Mouse (Mus musculus) heart, embryonic 15.5 days (tissue): ENCODE measurements around the gene 9930021J03Rik. TPM values are rescaled to one million over a fixed set of nuclear protein-coding genes. Genes with fewer than 3 reads are reported as not detected.

Experiments used
- ATAC-seq: fragments of 200-750 bp; cut with Nextera tagmentation; replicated peaks from 2 replicates; pipeline ENCODE4 v1.8.0; 2017; ENCODE audit warnings: low read depth, moderate TSS enrichment; ENCODE audit not compliant: insufficient number of reproducible peaks, insufficient read depth, low FRiP score
- H3K27ac ChIP-seq: fragments of 300-500 bp; sonication (generic); 2 replicates; pipeline ENCODE4 v1.5.1; 2015; ENCODE audit warnings: mild to moderate bottlenecking, inconsistent platforms
- H3K27me3 ChIP-seq: fragments of 300-500 bp; sonication (generic); 2 replicates; pipeline ENCODE4 v1.6.1; 2015; ENCODE audit warnings: inconsistent platforms
- H3K36me3 ChIP-seq: fragments of 300-500 bp; sonication (generic); 2 replicates; pipeline ENCODE4 v1.6.1; 2015; ENCODE audit warnings: mild to moderate bottlenecking, inconsistent platforms
- H3K4me1 ChIP-seq: fragments of 300-500 bp; sonication (generic); replicated peaks from 2 replicates; pipeline ENCODE4 v1.6.1; 2015; ENCODE audit warnings: inconsistent platforms
- H3K4me2 ChIP-seq: fragments of 300-500 bp; sonication (generic); 2 replicates; pipeline ENCODE4 v1.6.1; 2015; ENCODE audit warnings: inconsistent platforms, mild to moderate bottlenecking, moderate library complexity
- H3K4me3 ChIP-seq: fragments of 300-500 bp; sonication (generic); 2 replicates; pipeline ENCODE4 v1.5.1; 2015; ENCODE audit warnings: mild to moderate bottlenecking, inconsistent platforms
- H3K9ac ChIP-seq: fragments of 300-500 bp; sonication (generic); 2 replicates; pipeline ENCODE4 v1.6.1; 2015; ENCODE audit warnings: mild to moderate bottlenecking, inconsistent platforms
- H3K9me3 ChIP-seq: fragments of 300-500 bp; sonication (generic); replicated peaks from 2 replicates; pipeline ENCODE4 v1.6.1; 2016; ENCODE audit warnings: inconsistent platforms
- WGBS: fragments of 180-500 bp; shearing (Covaris S2); methylation state at CpG from one replicate; pipeline ENCODE4 v1.1.7; 2015; ENCODE audit warnings: mixed read lengths; 5-methylcytosine and 5-hydroxymethylcytosine counted together
- polyA plus RNA-seq: library from polyadenylated mRNA; unstranded; fragments of >200 nt; fragmentation: Nextera tagmentation; extraction: Ambion mirVana; gene quantifications from 2 replicates; pipeline ENCODE4 v1.2.1, GENCODE M21; 2015

Gene 9930021J03Rik
- polyA plus RNA-seq, 1 experiment from 2014 or later = 2.6 TPM

- WGBS = 49% methylated on average over 3 of the region's 3 CpGs
- H3K27ac ChIP-seq = no peak overlapping the region
- no peak for ATAC-seq
These were observed 29.7 kb upstream of the 9930021J03Rik start for GRCm38 (mm10) chr19:29835364-29836034.

GRCm38 (mm10) chr19:29830911-29831310 lies 25.1 kb upstream of the 9930021J03Rik start:
- Histone ChIP-seq H3K9ac (no peak overlapping the region), H3K4me1 (no peaks in the 10 kb centered on the region), H3K4me3 (no peak overlapping the region), H3K4me2 (no peak overlapping the region), H3K36me3 (no peaks in the 10 kb centered on the region), H3K27ac (no peak overlapping the region), H3K27me3 (no peaks in the 10 kb centered on the region), H3K9me3 (no peaks in the 10 kb centered on the region)
- no peak for ATAC-seq
- 69% methylated on average over 2 of the region's 2 CpGs for WGBS

More at GRCm38 (mm10) chr19:29835364-29836034, 29.7 kb upstream of the 9930021J03Rik start:
- H3K4me3 ChIP-seq = no peak overlapping the region
- H3K4me1 ChIP-seq = no peaks in the 10 kb centered on the region
- no peaks in the 10 kb centered on the region for H3K9me3 ChIP-seq
- H3K9ac ChIP-seq = no peak overlapping the region
- H3K36me3 ChIP-seq = no peaks in the 10 kb centered on the region
- no peaks in the 10 kb centered on the region for H3K27me3 ChIP-seq
- H3K4me2 ChIP-seq = no peak overlapping the region

- Histone ChIP-seq H3K4me1 (no peaks in the 10 kb centered on the region), H3K4me2 (no peak overlapping the region), H3K9me3 (no peaks in the 10 kb centered on the region), H3K27ac (no peak overlapping the region), H3K9ac (no peak overlapping the region), H3K4me3 (no peak overlapping the region), H3K27me3 (no peaks in the 10 kb centered on the region), H3K36me3 (no peaks in the 10 kb centered on the region)
- WGBS = 65% methylated on average over 5 of the region's 5 CpGs
- no peak for ATAC-seq
These were observed 22.8 kb upstream of the 9930021J03Rik start for GRCm38 (mm10) chr19:29828558-29828957.

- Histone ChIP-seq H3K4me2 (no peak overlapping the region), H3K27ac (no peak overlapping the region), H3K27me3 (no peaks in the 10 kb centered on the region), H3K4me3 (no peak overlapping the region), H3K9ac (no peak overlapping the region), H3K9me3 (no peaks in the 10 kb centered on the region), H3K36me3 (no peaks in the 10 kb centered on the region), H3K4me1 (no peaks in the 10 kb centered on the region)
- ATAC-seq = 0 out of 2 replicates have a peak, but pooled peaks have one; percentile 55
- WGBS = 67% methylated on average over 1 of the region's 1 CpGs
These were observed 20.9 kb upstream of the 9930021J03Rik start for GRCm38 (mm10) chr19:29826686-29827085.

GRCm38 (mm10) chr19:29825003-29825402 lies 19.2 kb upstream of the 9930021J03Rik start:
- Histone ChIP-seq H3K4me3 (no peak overlapping the region), H3K27ac (no peak overlapping the region), H3K4me2 (no peak overlapping the region), H3K9me3 (no peaks in the 10 kb centered on the region), H3K4me1 (no peaks in the 10 kb centered on the region), H3K36me3 (no peaks in the 10 kb centered on the region), H3K9ac (no peak overlapping the region), H3K27me3 (no peaks in the 10 kb centered on the region)
- no peak for ATAC-seq
- 40% methylated on average over 2 of the region's 2 CpGs for WGBS

- Histone ChIP-seq H3K4me1 (no peaks in the 10 kb centered on the region), H3K27me3 (no peaks in the 10 kb centered on the region), H3K36me3 (no peaks in the 10 kb centered on the region), H3K4me3 (no peak overlapping the region), H3K9ac (no peak overlapping the region), H3K27ac (no peak overlapping the region), H3K4me2 (no peak overlapping the region), H3K9me3 (no peaks in the 10 kb centered on the region)
- ATAC-seq = no peak
- 48% methylated on average over 6 of the region's 6 CpGs for WGBS
These were observed 18.4 kb upstream of the 9930021J03Rik start for GRCm38 (mm10) chr19:29824034-29824700.

- H3K4me2 ChIP-seq = no peak overlapping the region
- ATAC-seq = no peak
- no peaks in the 10 kb centered on the region for H3K4me1 ChIP-seq
- H3K27me3 ChIP-seq = no peaks in the 10 kb centered on the region
- H3K36me3 ChIP-seq = no peaks in the 10 kb centered on the region
- no peak overlapping the region for H3K9ac ChIP-seq
- no peak overlapping the region for H3K4me3 ChIP-seq
- no peak overlapping the region for H3K27ac ChIP-seq
- H3K9me3 ChIP-seq = no peaks in the 10 kb centered on the region
- WGBS = 67% methylated on average over 12 of the region's 12 CpGs
These were observed 17.7 kb upstream of the 9930021J03Rik start for GRCm38 (mm10) chr19:29823456-29824010.

GRCm38 (mm10) chr19:29820966-29821365 lies 15.2 kb upstream of the 9930021J03Rik start:
- no peak overlapping the region for H3K4me3 ChIP-seq
- ATAC-seq = no peak

GRCm38 (mm10) chr19:29812581-29813460 lies 7.0 kb upstream of the 9930021J03Rik start, which contains the start of gene Ranbp6:
Gene Ranbp6, minus strand, starts transcription at chr19:29812974.
- WGBS = under 1% methylated on average over 47 of the region's 47 CpGs
- Histone ChIP-seq H3K36me3 (peaks cover 15% of the 10 kb centered on the region), H3K27ac (peak within 1 kb of the TSS; percentile 43), H3K27me3 (peaks cover 3% of the 10 kb centered on the region; the same call in 1 of the 2 replicates), H3K4me2 (peak within 1 kb of the TSS; percentile 73), H3K9me3 (no peaks in the 10 kb centered on the region), H3K9ac (peak within 1 kb of the TSS; percentile 72), H3K4me3 (peak within 1 kb of the TSS; percentile 78), H3K4me1 (peaks cover 13% of the 10 kb centered on the region)
- ATAC-seq = peak; percentile 97

More at GRCm38 (mm10) chr19:29820966-29821365, 15.2 kb upstream of the 9930021J03Rik start:
- Histone ChIP-seq H3K27me3 (0 out of 2 replicates have a peak, but pooled peaks cover 3% of the 10 kb centered on the region), H3K9me3 (no peaks in the 10 kb centered on the region), H3K27ac (no peak overlapping the region), H3K9ac (no peak overlapping the region), H3K4me1 (no peaks in the 10 kb centered on the region), H3K4me2 (no peak overlapping the region), H3K36me3 (no peaks in the 10 kb centered on the region)

- WGBS = 94% methylated on average over 5 of the region's 5 CpGs
- ATAC-seq = no peak
- no peak overlapping the region for H3K27ac ChIP-seq
These were observed 4.2 kb upstream of the 9930021J03Rik start for GRCm38 (mm10) chr19:29810022-29810421.

More at GRCm38 (mm10) chr19:29810022-29810421, 4.2 kb upstream of the 9930021J03Rik start:
- peaks cover 3% of the 10 kb centered on the region; the same call in 1 of the 2 replicates for H3K27me3 ChIP-seq
- H3K4me2 ChIP-seq = no peak overlapping the region
- H3K9ac ChIP-seq = no peak overlapping the region
- no peaks in the 10 kb centered on the region for H3K9me3 ChIP-seq
- H3K4me1 ChIP-seq = peaks cover 13% of the 10 kb centered on the region
- H3K36me3 ChIP-seq = peaks cover 15% of the 10 kb centered on the region
- H3K4me3 ChIP-seq = no peak overlapping the region
